Mouse (Mus musculus) spleen, postnatal 4 days (tissue): ENCODE results near the gene Prkd2.
A peak's percentile ranks its signal among the peaks of the same experiment; 100 is the strongest.

Experiments
- DNase-seq, 2 experiments: peaks; one replicate each; pipeline ENCODE4 v3.0.0; 2022; ENCODE audit warnings: low spot score in 2 of 2

Prkd2 gene

GRCm38 (mm10) chr7:16916342-16917265 lies 73.9 kb downstream of the Prkd2 start:
- DNase-seq: no peak

- no peak for DNase-seq
Observed at GRCm38 (mm10) chr7:16917447-16917846, 74.7 kb downstream of the Prkd2 start.

GRCm38 (mm10) chr7:16918014-16918413 lies 75.3 kb downstream of the Prkd2 start:
- no peak for DNase-seq

DNA sequence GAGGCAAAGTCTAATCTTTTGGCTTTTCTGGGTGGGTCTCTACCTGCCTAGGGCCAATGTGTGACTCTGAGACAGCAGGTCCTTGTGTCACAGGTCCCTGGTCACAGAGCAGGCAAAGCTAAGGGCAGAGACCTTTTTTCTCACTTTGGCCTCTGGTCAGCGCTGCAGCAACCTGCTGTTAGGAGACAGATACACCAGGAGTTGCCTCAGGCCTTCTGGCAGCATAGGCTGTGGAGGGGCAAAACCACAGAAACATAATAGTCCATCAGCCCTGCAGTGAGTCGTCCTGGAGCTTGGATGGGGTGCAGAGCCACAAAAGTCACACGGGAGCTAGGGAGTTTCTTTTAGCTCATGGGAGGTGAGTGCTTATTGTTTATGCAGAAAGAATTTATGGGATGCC lies 76.0 kb downstream of the Prkd2 start:
- DNase-seq: no peak

DNA sequence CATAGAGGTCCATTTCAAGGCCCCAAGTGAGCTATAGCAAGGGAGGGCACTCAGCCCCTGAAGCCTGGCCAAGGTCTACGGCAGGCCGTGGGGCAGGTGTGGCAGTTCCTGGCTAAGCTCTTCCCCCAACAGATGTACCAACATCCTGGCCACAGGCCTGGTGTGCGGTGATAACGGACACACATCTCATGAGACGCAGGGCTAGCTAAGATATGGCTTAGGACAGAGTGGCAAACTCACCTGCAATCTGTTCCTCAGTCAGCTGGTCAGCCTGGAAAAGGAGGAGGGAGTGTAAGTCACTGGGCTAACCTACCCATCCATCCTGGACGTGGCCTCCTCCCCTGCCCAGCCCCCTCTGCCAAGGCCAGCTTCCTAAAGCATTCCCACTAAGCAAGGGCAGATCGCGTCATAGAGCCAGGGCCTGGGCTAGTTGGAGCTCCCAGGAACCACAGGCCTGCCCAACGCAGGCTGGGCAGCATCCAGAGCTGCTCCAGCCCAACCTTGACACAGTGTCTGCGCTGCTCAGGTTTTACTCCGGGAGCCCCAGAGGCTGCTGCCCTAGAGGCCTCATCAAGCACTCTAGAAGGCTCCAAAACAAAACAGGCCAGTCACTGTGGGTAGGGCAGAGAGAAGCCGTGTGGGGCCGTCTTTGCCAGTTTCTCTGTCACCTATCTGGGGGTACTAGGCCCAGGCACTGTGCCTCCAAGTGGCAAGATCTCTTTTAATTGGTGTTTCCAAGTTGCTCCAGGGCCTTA lies 76.9 kb downstream of the Prkd2 start:
- DNase-seq: peak in 1 of 2 experiments; percentile 58
